Mouse (Mus musculus) heart, postnatal 14 days (tissue): ENCODE measurements around the gene Gm14419. TPM values are rescaled to one million over a fixed set of nuclear protein-coding genes. Genes with fewer than 3 reads are reported as not detected.
"Not testable (repeated sequence)": the region's sequence is repeated elsewhere in the genome, so short reads cannot be mapped to it uniquely, and the experiment has no call there.

Experiments used
- DNase-seq, 2 experiments: peaks; one replicate each; pipeline ENCODE4 v3.0.0; 2021 to 2022
- intact Hi-C: fragments of 180-260 bp; cut with DNase I; formaldehyde crosslinking; loops from one replicate; pipeline ENCODE4 v1.15.1; 2025
- long read RNA-seq, 2 experiments: library from polyadenylated mRNA; stranded (forward); transcript quantifications; one replicate each; pipeline ENCODE4 v2.0.0; 2021
- total RNA-seq, 2 experiments: library from RNA; stranded (reverse); gene quantifications; 2 replicates each; pipeline ENCODE4 v1.2.3; 2021

The Gm14419 gene
- 10 to 100 TPM; 41.7 to 53.3 TPM for total RNA-seq
- long read RNA-seq, experiment 1, transcript Gm14419-203 (4 exons, 752 nt), result major isoform, 7 of 9 reads
- long read RNA-seq, experiment 1, partial matches to known transcripts, result 0 of 9 reads
- long read RNA-seq, experiment 1, other reads (novel, unspliced or antisense), result 2 of 9 reads
- long read RNA-seq, experiment 2, transcript Gm14419-203 (4 exons, 752 nt), result major isoform, 7 of 8 reads
- long read RNA-seq, experiment 2, partial matches to known transcripts, result 0 of 8 reads
- long read RNA-seq, experiment 2, other reads (novel, unspliced or antisense), result 1 of 8 reads

- intact Hi-C loops, DNase-seq: not testable (repeated sequence)
Observed at GRCm38 (mm10) chr2:177000656-177001055, at the start of gene Gm14419. TSS of gene Gm14419 (plus strand) at chr2:177000956.

Other genes starting within 250 kb of the Gm14419 start
- 1 to 10 TPM; 4.6 to 6.3 TPM for gene Gm14295, start 202.3 kb upstream of the Gm14419 start, total RNA-seq
- not detected for gene Gm14408, start 169.8 kb upstream of the Gm14419 start, total RNA-seq
- 1 to 10 TPM; 3.2 to 3.5 TPM for gene Gm14296, start 73.1 kb upstream of the Gm14419 start, total RNA-seq
- under 1 TPM in 1 of 2 experiments, not detected in 1; 0.59 TPM for gene Gm14401, start 73.4 kb downstream of the Gm14419 start, total RNA-seq
- 10 to 100 TPM; 31.2 to 34.0 TPM for gene Gm14410, start 205.5 kb downstream of the Gm14419 start, total RNA-seq